Mouse (Mus musculus) hindbrain, embryonic 11.5 days (tissue): Measurements from ENCODE around the gene Sppl2b. TPM values are rescaled to one million over a fixed set of nuclear protein-coding genes. Genes with fewer than 3 reads are reported as not detected.
A peak's percentile ranks its signal among the peaks of the same experiment; 100 is the strongest.
"Not testable (repeated sequence)": the region's sequence is repeated elsewhere in the genome, so short reads cannot be mapped to it uniquely, and the experiment has no call there.

Experiments
- ATAC-seq: fragments of 200-750 bp; cut with Nextera tagmentation; 2 replicates; pipeline ENCODE4 v1.8.0; 2017; ENCODE audit warnings: mild to moderate bottlenecking, moderate TSS enrichment, moderate library complexity; ENCODE audit not compliant: low FRiP score
- DNase-seq: peaks from one replicate; pipeline ENCODE4 v3.0.0-alpha.2; 2015; ENCODE audit warnings: low spot score
- H3K27ac ChIP-seq: fragments of 300-500 bp; sonication (generic); 2 replicates; pipeline ENCODE4 v1.5.1; 2014; ENCODE audit warnings: mild to moderate bottlenecking, low read depth, low read length
- H3K27me3 ChIP-seq: fragments of 300-500 bp; sonication (generic); 2 replicates; pipeline ENCODE4 v1.6.1; 2014; ENCODE audit warnings: mild to moderate bottlenecking, low read length, moderate library complexity, mixed read lengths; ENCODE audit not compliant: control insufficient read depth, insufficient read depth
- H3K36me3 ChIP-seq: fragments of 300-500 bp; sonication (generic); 2 replicates; pipeline ENCODE4 v1.6.1; 2014; ENCODE audit warnings: mild to moderate bottlenecking, low read length, moderate library complexity, mixed read lengths; ENCODE audit not compliant: control insufficient read depth, insufficient read depth
- H3K4me1 ChIP-seq: fragments of 300-500 bp; sonication (generic); replicated peaks from 2 replicates; pipeline ENCODE4 v1.6.1; 2014; ENCODE audit warnings: low read length, mixed read lengths; ENCODE audit not compliant: control insufficient read depth, insufficient read depth
- H3K4me2 ChIP-seq: fragments of 300-500 bp; sonication (generic); replicated peaks from 2 replicates; pipeline ENCODE4 v1.6.1; 2014; ENCODE audit warnings: mild to moderate bottlenecking, low read depth, low read length
- H3K4me3 ChIP-seq: fragments of 300-500 bp; sonication (generic); 2 replicates; pipeline ENCODE4 v1.5.1; 2014; ENCODE audit warnings: low read depth, low read length
- H3K9ac ChIP-seq: fragments of 300-500 bp; sonication (generic); 2 replicates; pipeline ENCODE4 v1.6.1; 2014; ENCODE audit warnings: low read depth, low read length
- H3K9me3 ChIP-seq: fragments of 300-500 bp; sonication (generic); 2 replicates; pipeline ENCODE4 v1.6.1; 2016; ENCODE audit warnings: low read length; ENCODE audit not compliant: control insufficient read depth
- WGBS: fragments of 180-500 bp; shearing (Covaris S2); extraction: QIAGEN DNeasy Blood & Tissue Kit; methylation state at CpG from one replicate; pipeline ENCODE4 v1.1.7; 2014; 5-methylcytosine and 5-hydroxymethylcytosine counted together
- polyA plus RNA-seq: library from polyadenylated mRNA; unstranded; fragments of >200 nt; fragmentation: Nextera tagmentation; extraction: Ambion mirVana; gene quantifications from 2 replicates; pipeline ENCODE4 v1.2.1, GENCODE M21; 2014

Sppl2b gene
- polyA plus RNA-seq, 1 experiment from 2014 or later: 25.1 TPM

DNA sequence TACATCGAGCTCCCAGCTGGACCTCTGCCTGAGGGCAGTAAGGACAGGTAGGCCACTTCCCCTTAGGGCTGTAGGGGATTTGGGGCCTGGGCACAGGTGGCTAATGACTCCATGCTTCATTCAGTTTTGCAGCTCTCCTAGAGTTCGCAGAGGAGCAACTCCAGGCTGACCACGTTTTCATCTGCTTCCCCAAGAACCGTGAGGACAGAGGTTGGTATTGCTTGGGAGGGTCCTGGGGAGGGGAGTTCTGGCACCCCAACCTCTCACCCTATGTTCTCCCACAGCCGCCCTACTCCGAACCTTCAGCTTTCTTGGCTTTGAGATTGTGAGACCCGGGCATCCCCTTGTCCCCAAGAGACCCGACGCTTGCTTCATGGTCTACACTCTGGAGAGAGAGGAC is 26.5 kb upstream of the Sppl2b start:
- H3K9ac ChIP-seq, H3K4me2 ChIP-seq, H3K27ac ChIP-seq, ATAC-seq, H3K9me3 ChIP-seq, H3K4me3 ChIP-seq, H3K36me3 ChIP-seq, DNase-seq, H3K27me3 ChIP-seq: not testable (repeated sequence)
- WGBS: 85% methylated on average over 7 of the region's 9 CpGs
- H3K4me1 ChIP-seq: peaks cover 15% of the 10 kb centered on the region; the same call in 1 of the 2 replicates

GRCm38 (mm10) chr10:80829359-80830278 is 25.5 kb upstream of the Sppl2b start:
- WGBS: 53% methylated on average over 1 of the region's 1 CpGs
- peaks cover 15% of the 10 kb centered on the region; the same call in 1 of the 2 replicates for H3K4me1 ChIP-seq
- H3K9ac ChIP-seq: no peak overlapping the region

GRCm38 (mm10) chr10:80831136-80831535 is 23.9 kb upstream of the Sppl2b start:
- WGBS: 2% methylated on average over 9 of the region's 9 CpGs
- ATAC-seq: no peak
- H3K4me2 ChIP-seq: no peak overlapping the region
- peaks cover 15% of the 10 kb centered on the region for H3K4me1 ChIP-seq
- H3K27me3 ChIP-seq: peaks cover 23% of the 10 kb centered on the region
- H3K9ac ChIP-seq: no peak overlapping the region
- no peak overlapping the region for H3K4me3 ChIP-seq
- peak; percentile 72 for DNase-seq
- no peak overlapping the region for H3K27ac ChIP-seq
- H3K36me3 ChIP-seq: no peaks in the 10 kb centered on the region
- H3K9me3 ChIP-seq: no peaks in the 10 kb centered on the region

More at GRCm38 (mm10) chr10:80829359-80830278, 25.5 kb upstream of the Sppl2b start:
- ATAC-seq: no peak
- H3K27me3 ChIP-seq: peaks cover 8% of the 10 kb centered on the region
- H3K36me3 ChIP-seq: no peaks in the 10 kb centered on the region
- DNase-seq: no peak
- H3K27ac ChIP-seq: no peak overlapping the region
- H3K4me3 ChIP-seq: no peak overlapping the region
- no peak overlapping the region for H3K4me2 ChIP-seq
- no peaks in the 10 kb centered on the region for H3K9me3 ChIP-seq

GRCm38 (mm10) chr10:80832818-80833217 is 22.3 kb upstream of the Sppl2b start:
- no peaks in the 10 kb centered on the region for H3K9me3 ChIP-seq
- H3K27ac ChIP-seq: no peak overlapping the region
- H3K4me1 ChIP-seq: peaks cover 13% of the 10 kb centered on the region
- ATAC-seq (no peak), DNase-seq (no peak)
- H3K4me3 ChIP-seq: no peak overlapping the region
- peaks cover 31% of the 10 kb centered on the region for H3K27me3 ChIP-seq
- H3K36me3 ChIP-seq: no peaks in the 10 kb centered on the region
- 57% methylated on average over 7 of the region's 7 CpGs for WGBS
- no peak overlapping the region for H3K9ac ChIP-seq
- H3K4me2 ChIP-seq: no peak overlapping the region

- Histone ChIP-seq H3K27me3 (peaks cover 31% of the 10 kb centered on the region), H3K4me3 (no peak overlapping the region), H3K36me3 (no peaks in the 10 kb centered on the region), H3K9me3 (no peaks in the 10 kb centered on the region), H3K4me1 (peaks cover 5% of the 10 kb centered on the region), H3K27ac (no peak overlapping the region), H3K9ac (no peak overlapping the region), H3K4me2 (0 out of 2 replicates have a peak overlapping the region, but pooled peaks have one; percentile 17)
- ATAC-seq (no peak), DNase-seq (no peak)
- WGBS: 49% methylated on average over 30 of the region's 30 CpGs
These were observed 19.5 kb upstream of the Sppl2b start for GRCm38 (mm10) chr10:80835617-80836016.

DNA sequence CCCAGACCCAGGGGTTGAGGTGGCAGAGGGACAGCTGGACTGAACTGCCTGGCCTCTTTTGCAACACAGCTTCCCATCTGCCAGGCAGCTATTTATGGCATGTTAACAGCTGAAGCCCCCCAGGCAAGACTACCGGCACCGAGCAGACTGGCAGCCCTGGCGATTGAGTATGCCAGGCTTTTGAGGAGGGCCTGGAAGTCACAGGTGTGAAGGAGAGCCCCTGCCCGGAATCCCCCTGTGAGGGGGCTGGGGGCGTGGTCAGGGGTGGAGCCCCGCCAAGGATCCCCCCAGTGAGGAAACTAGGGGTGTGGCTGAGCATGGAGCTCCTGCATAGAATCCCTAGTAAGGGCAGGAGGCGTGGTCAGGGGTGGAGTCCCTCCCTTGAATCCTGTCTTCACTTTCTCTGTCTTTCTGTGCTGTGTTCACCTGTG is 18.1 kb upstream of the Sppl2b start:
- WGBS: 53% methylated on average over 7 of the region's 7 CpGs
- no peaks in the 10 kb centered on the region for H3K9me3 ChIP-seq
- H3K4me1 ChIP-seq: peaks cover 3% of the 10 kb centered on the region

DNA sequence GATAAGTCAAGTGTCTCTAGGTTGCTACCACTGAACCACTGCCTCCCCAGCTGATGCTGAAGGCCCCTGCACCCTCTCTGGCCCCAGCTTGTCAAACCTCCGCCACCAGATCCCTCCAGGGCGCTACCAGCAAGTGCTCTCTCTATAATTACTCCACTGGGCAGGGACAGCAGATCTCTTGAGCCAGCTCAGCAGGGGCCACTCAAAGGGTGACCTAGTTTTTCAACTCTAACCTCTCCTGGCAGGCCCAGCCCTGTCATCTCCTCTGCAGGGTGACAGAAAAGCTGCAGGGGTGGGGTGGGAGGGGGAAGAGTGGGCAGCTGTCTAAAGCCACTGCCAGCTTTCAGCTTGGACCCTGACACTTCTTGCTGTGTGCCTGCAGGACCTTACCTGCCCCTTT is 17.2 kb upstream of the Sppl2b start:
- Histone ChIP-seq H3K36me3 (no peaks in the 10 kb centered on the region), H3K27me3 (peaks cover 43% of the 10 kb centered on the region), H3K4me3 (no peak overlapping the region), H3K4me2 (no peak overlapping the region), H3K27ac (no peak overlapping the region), H3K9ac (0 out of 2 replicates have a peak overlapping the region, but pooled peaks have one; percentile 7), H3K9me3 (no peaks in the 10 kb centered on the region), H3K4me1 (peaks cover 1% of the 10 kb centered on the region)
- no peak for ATAC-seq
- WGBS: 19% methylated on average over 2 of the region's 2 CpGs
- DNase-seq: no peak

More for the DNA sequence above, 18.1 kb upstream of the Sppl2b start:
- Histone ChIP-seq H3K27ac (no peak overlapping the region), H3K9ac (no peak overlapping the region), H3K27me3 (peaks cover 34% of the 10 kb centered on the region), H3K4me3 (no peak overlapping the region), H3K36me3 (no peaks in the 10 kb centered on the region), H3K4me2 (no peak overlapping the region)
- DNase-seq: no peak
- no peak for ATAC-seq

- Histone ChIP-seq H3K9me3 (no peaks in the 10 kb centered on the region), H3K27ac (no peak overlapping the region), H3K4me2 (no peak overlapping the region), H3K36me3 (no peaks in the 10 kb centered on the region), H3K27me3 (peaks cover 49% of the 10 kb centered on the region), H3K4me1 (no peaks in the 10 kb centered on the region; the same call in 1 of the 2 replicates), H3K4me3 (no peak overlapping the region), H3K9ac (no peak overlapping the region)
- DNase-seq (no peak), ATAC-seq (no peak)
- WGBS: 54% methylated on average over 2 of the region's 2 CpGs
These were observed 16.6 kb upstream of the Sppl2b start for GRCm38 (mm10) chr10:80838346-80838912.
